Mouse (Mus musculus) gastrocnemius, adult 8-10 months (tissue): Measurements from ENCODE around the gene E130308A19Rik. TPM values are rescaled to one million over a fixed set of nuclear protein-coding genes. Genes with fewer than 3 reads are reported as not detected.

Experiments used
- DNase-seq, 2 experiments: peaks; one replicate each; pipeline ENCODE4 v3.0.0; 2022; ENCODE audit warnings: low spot score in 2 of 2
- total RNA-seq, 4 experiments: library from RNA; stranded (reverse); gene quantifications; 2 replicates each; pipeline ENCODE4 v1.2.4; 2022

The E130308A19Rik gene
- total RNA-seq, 4 experiments from 2014 or later: 4.6 to 8.9 (median 6.2) TPM

- DNase-seq: no peak
These were observed 13.2 kb downstream of the E130308A19Rik start for GRCm38 (mm10) chr4:59639163-59639562.

DNA sequence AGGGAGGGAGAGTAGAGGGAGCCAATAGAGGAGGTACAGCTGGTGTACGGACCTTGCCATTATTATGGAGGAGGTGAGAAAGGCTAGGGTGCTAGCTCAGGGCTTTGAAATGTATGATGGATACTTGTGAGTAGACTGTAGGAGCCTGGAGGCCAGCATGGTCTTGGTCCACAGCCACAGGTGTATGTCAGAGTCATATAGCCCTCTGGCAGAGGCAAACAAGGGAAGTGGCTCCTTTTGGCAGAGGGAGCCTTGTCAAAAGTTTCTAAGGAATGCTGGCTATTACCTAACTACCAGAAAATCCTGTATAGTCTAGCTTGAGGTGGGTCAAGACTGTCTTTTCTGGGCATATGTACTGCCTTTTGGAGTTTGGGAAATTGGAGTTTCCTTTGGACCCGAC, 14.7 kb downstream of the E130308A19Rik start:
- DNase-seq: no peak

GRCm38 (mm10) chr4:59642039-59642438, 16.0 kb downstream of the E130308A19Rik start:
- DNase-seq: no peak

DNA sequence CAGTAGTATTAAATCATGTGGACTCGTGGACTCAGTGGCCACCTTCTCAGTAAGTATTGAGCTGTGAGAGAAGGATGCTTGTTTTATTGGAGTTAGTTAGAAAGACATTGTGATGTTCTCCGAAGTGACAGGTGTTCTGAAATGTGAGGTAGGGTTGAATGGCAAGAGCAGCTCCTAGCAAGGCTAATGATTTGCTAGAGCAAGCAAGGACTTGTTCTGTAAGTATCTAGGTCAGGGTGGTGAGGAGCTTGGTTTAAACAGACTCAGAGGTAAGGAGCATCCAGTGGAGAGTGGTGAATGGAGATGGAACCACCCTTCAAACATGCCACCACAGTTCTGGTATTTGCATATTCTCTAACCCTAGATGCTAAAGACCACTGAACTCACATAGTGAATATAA, 16.6 kb downstream of the E130308A19Rik start:
- no peak for DNase-seq

DNA sequence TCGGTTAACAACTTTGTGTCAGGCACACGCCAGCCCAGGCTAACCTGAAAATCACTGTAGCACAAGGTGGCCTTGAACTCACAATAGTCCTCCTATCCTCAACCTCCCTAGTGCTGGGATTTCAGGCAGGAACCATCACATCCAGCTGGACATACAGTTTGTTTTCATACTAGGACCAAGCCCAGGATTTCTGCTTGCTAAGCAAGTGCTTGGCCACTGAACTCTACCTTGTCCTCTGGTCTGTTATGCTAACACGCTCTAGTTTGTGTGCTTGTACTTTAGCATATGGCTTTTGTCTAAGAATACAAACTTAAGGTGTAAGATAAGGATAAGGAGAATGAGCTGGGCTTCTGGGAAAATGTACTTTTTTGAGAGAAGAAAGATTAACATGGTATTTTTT, 18.4 kb downstream of the E130308A19Rik start:
- DNase-seq: no peak

GRCm38 (mm10) chr4:59644992-59645391, 19.0 kb downstream of the E130308A19Rik start:
- no peak for DNase-seq

- no peak for DNase-seq
These were observed 19.6 kb downstream of the E130308A19Rik start for GRCm38 (mm10) chr4:59645610-59646009.

GRCm38 (mm10) chr4:59646020-59646696, 20.1 kb downstream of the E130308A19Rik start:
- DNase-seq: no peak

GRCm38 (mm10) chr4:59649119-59649518, 23.1 kb downstream of the E130308A19Rik start:
- no peak for DNase-seq

GRCm38 (mm10) chr4:59652166-59652681, 26.2 kb downstream of the E130308A19Rik start:
- no peak for DNase-seq

DNA sequence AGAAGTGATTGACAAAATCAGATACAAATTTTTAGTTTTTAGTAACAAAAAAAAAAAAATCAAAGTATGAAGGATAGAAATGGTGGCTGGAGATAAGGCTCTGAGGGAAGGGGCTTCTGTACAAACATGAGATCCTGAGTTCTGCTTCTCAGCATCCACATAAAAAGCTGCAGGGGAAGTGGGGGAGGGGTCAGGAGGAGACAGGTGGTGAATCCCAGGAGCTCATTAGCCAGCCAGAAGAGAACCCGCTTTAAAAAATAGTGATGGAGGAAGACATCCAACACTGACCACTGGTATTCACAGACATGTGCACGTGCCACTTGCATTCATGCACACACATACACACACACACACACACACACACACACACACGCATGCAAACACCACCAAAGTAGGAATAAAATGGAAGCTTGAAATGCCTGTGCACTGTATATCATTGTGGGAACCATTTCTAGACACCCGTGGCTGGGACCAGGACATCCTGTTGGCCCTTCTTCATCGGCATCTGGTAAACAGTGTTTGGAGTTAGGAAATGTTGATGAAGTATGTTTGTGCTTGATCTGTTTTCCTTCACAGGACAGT, 30.1 kb downstream of the E130308A19Rik start:
- DNase-seq: no peak

DNA sequence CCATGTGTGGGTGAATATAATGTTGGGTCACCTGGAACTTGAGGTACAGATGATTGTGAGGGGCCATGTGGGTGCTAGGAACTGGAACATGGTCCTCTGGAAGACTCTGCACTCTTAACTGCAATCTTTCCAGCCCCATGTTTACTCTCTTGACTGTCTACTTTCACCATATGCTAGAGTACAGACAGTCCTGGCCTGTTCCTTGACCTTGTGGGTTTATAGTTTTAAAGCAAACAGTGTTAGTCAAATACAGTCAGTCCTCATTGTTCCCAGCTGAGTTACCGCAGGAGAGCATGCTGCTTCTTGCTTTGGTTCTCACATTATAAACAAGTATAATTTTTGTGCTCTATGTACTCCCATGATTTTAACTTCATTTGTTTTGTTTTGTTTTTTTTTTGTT, 36.2 kb downstream of the E130308A19Rik start:
- no peak for DNase-seq

DNA sequence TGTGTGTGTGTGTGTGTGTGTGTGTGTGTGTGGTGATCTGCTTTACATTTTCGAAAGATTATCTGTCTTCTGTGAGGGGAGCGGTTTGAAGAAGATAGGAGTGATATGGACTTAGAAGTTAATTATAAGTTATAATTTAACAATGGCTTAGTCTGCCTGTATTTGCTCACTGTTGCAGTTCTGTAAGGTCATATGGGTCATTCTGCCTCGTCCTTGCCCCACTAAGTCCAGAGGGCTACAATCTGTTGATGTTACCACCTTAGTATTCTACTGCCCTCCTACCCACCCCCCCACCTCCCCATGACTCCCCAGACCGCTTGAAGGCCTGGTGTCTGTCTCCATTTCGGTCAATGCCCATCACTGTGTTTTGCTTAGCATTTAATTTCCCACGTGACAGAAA, 37.4 kb downstream of the E130308A19Rik start:
- no peak for DNase-seq

- no peak for DNase-seq
These were observed 40.7 kb downstream of the E130308A19Rik start for GRCm38 (mm10) chr4:59666550-59667317.

- DNase-seq: no peak
These were observed 42.0 kb downstream of the E130308A19Rik start for GRCm38 (mm10) chr4:59668050-59668449.

DNA sequence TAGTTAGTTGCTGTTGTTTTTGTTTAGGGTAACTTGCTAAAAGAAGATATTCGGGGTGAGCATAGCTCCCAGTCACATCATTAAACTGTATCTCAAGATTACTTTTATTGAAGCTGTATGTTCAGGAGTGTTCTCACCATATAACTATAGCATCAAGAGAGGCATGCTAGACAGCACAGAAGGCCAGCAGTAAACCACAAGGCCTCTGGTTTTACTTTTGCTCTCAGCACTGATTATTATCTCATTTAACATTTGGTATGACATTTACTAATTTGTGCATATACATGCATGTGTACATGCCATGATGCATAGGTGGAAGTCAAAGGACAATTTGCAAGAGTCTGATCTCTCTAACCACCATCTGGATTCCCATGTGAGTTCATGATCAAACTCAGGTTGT, 43.1 kb downstream of the E130308A19Rik start:
- DNase-seq: no peak

DNA sequence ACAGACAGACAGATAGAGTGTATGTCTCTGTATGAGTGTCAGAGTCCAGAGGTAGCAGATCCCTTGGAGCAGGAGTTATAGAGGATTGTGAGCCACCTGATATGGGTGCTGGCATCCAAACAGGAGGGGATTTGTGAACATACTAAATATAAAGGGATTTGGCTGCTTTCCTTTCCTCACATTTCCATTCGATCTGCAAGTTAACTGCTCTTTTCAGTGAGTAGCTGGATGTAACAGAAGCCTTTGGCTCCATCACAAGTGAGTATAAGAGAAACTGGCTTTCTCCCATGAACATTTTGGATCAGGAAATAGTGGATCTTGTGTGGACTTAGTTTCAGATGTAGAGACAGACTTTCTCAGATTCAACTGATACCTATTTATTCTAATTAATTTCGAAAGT, 44.0 kb downstream of the E130308A19Rik start:
- no peak for DNase-seq

DNA sequence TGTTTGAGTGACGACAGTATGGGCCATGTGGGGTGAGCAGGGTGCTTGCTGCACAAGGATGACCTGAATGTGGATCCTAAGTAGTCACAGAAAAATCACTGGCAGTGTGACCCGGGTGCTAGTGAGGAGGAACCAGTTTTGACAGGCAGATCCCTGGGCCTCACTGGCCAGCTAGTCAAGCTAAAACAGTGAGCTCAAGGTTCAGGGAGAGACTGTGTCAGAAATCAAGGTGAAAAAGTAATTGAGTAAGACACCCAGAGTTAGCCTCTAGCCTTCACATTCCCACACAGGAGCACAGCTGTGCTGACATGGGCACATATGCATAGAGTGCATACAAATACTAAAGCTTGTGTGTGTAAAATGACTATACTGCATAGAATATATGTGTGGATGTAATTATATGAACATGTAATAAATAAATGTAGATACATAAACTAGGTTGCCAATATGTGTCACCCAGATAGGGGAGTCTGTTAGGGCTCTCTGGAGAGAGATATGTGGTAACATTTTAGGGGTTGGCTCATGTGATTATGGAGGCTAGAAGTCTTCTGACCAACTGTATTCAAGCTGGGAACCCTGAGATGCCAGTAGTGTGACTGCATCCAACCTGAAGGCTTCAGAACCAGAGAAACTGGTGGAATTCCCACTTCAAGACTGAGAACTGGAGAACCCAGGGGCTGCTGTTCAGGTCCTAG, 47.6 kb downstream of the E130308A19Rik start:
- no peak for DNase-seq

DNA sequence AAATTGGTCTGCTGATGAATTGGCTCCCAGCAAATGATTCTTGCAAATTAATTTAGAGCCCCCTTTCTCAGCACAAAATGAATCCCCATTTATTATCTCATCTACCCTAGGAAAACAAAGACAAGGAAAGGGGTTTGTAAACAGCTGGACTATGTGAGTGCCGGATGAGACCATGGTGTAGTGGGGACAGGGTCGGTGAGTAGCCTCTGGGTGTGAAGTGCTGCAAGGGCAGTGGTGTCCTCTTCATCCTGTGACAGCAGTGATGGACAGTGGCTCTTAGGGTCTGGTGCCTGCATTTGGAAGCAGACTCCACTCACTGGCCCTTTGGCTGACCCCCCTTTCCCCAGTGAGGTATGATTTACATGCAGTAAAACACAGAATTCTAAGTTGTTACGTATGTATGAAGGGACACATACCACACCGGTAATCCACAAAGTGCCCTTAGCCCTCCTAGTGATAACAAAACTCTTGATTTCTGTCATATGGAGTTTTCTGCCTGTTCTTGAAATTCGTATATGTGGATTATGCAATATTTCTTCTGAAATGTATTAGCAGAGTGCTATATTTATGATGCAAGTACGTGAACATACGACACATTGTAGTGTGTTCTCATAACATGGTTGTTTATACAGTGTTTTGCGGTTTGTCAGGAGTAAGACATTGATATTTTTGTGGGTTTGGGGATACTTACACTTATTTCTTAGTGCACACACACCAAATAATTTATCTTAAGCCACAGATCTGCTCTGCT, 49.1 kb downstream of the E130308A19Rik start:
- no peak for DNase-seq

- no peak for DNase-seq
These were observed 49.7 kb downstream of the E130308A19Rik start for GRCm38 (mm10) chr4:59675699-59676098.

- DNase-seq: no peak
These were observed 55.4 kb downstream of the E130308A19Rik start for GRCm38 (mm10) chr4:59681383-59681782.
